Mouse (Mus musculus) liver, embryonic 15.5 days (tissue): ENCODE results near the gene Glod4. TPM values are rescaled to one million over a fixed set of nuclear protein-coding genes. Genes with fewer than 3 reads are reported as not detected.

Experiments
- ATAC-seq: fragments of 200-750 bp; cut with Nextera tagmentation; 2 replicates; pipeline ENCODE4 v1.8.0; 2017; ENCODE audit warnings: moderate number of reproducible peaks, mild to moderate bottlenecking, moderate library complexity; ENCODE audit not compliant: insufficient read depth
- H3K27ac ChIP-seq: fragments of 300-500 bp; sonication (generic); replicated peaks from 2 replicates; pipeline ENCODE4 v1.5.1; 2015; ENCODE audit warnings: mild to moderate bottlenecking, inconsistent platforms
- H3K27me3 ChIP-seq: fragments of 300-500 bp; sonication (generic); 2 replicates; pipeline ENCODE4 v1.6.1; 2015; ENCODE audit warnings: mild to moderate bottlenecking, inconsistent platforms
- H3K36me3 ChIP-seq: fragments of 300-500 bp; sonication (generic); replicated peaks from 2 replicates; pipeline ENCODE4 v1.6.1; 2015; ENCODE audit warnings: moderate library complexity, mild to moderate bottlenecking, inconsistent platforms
- H3K4me1 ChIP-seq: fragments of 300-500 bp; sonication (generic); replicated peaks from 2 replicates; pipeline ENCODE4 v1.6.1; 2015; ENCODE audit warnings: inconsistent platforms
- H3K4me2 ChIP-seq: fragments of 300-500 bp; sonication (generic); 2 replicates; pipeline ENCODE4 v1.6.1; 2015; ENCODE audit warnings: moderate library complexity, mild to moderate bottlenecking, inconsistent platforms
- H3K4me3 ChIP-seq: fragments of 300-500 bp; sonication (generic); replicated peaks from 2 replicates; pipeline ENCODE4 v1.5.1; 2015; ENCODE audit warnings: mild to moderate bottlenecking, inconsistent platforms
- H3K9ac ChIP-seq: fragments of 300-500 bp; sonication (generic); 2 replicates; pipeline ENCODE4 v1.6.1; 2015; ENCODE audit warnings: moderate library complexity, mild to moderate bottlenecking, inconsistent platforms
- H3K9me3 ChIP-seq: fragments of 300-500 bp; sonication (generic); replicated peaks from 2 replicates; pipeline ENCODE4 v1.6.1; 2016; ENCODE audit warnings: inconsistent platforms
- WGBS: fragments of 180-500 bp; shearing (Covaris S2); methylation state at CpG from one replicate; pipeline ENCODE4 v1.1.7; 2015; ENCODE audit warnings: mixed read lengths; ENCODE audit not compliant: insufficient replicate concordance; 5-methylcytosine and 5-hydroxymethylcytosine counted together
- polyA plus RNA-seq: library from polyadenylated mRNA; unstranded; fragments of >200 nt; fragmentation: Nextera tagmentation; extraction: Ambion mirVana; gene quantifications from 2 replicates; pipeline ENCODE4 v1.2.1, GENCODE M21; 2015

Glod4 gene
- polyA plus RNA-seq, 1 experiment from 2014 or later = 50.7 TPM

DNA sequence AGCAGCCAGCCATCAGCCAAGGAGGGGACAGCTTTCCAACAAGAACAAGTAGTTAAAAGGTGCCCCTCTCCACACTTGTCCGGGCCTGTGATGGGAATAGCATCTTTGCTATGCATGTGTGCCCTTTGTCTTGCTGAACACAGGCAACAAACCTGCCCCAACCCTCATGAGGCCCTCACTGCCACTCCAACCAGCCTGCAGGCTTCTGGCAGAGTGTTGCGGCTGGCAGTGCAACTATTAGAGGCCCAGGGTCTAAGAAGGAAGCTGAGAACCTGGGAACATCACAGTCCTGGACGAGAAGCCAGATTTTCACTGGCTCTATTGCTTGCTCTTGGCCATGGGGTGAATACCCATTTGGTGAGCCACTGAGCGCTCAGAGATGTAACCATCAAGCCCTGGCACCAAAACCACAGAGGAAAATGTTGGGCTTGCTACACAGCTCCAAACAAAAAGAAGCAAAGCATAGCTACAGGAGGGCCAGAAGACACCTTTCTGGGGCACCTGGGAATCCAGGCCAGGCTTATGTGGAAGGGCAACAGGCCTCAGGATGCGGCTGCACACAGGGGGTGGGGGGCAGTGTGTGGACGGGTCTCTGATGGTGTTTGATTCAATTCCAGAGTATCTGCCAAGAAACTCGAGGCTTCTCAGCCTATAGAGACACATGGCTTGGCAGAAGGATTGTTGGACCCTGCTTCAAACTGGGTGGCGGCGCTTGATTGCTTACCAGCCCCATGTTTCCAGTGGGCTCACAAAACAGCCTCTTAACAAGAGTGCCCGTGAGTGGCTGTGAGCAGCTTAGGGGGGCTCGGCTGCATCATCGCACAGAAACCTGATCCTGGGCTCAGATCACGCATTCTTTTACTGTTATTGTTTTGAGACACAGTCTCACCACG, 35.7 kb upstream of the Glod4 start:
- Histone ChIP-seq H3K4me1 (no peaks in the 10 kb centered on the region), H3K4me3 (no peak overlapping the region), H3K27me3 (no peaks in the 10 kb centered on the region), H3K36me3 (no peaks in the 10 kb centered on the region), H3K9me3 (no peaks in the 10 kb centered on the region), H3K27ac (no peak overlapping the region), H3K4me2 (no peak overlapping the region), H3K9ac (no peak overlapping the region)
- 60% methylated on average over 14 of the region's 14 CpGs for WGBS
- ATAC-seq = no peak

GRCm38 (mm10) chr11:76272440-76272839, 28.9 kb upstream of the Glod4 start:
- Histone ChIP-seq H3K9ac (no peak overlapping the region), H3K4me1 (no peaks in the 10 kb centered on the region), H3K27ac (no peak overlapping the region), H3K9me3 (no peaks in the 10 kb centered on the region), H3K36me3 (no peaks in the 10 kb centered on the region), H3K27me3 (no peaks in the 10 kb centered on the region), H3K4me3 (no peak overlapping the region), H3K4me2 (no peak overlapping the region)
- no peak for ATAC-seq
- WGBS = 70% methylated on average over 4 of the region's 4 CpGs

DNA sequence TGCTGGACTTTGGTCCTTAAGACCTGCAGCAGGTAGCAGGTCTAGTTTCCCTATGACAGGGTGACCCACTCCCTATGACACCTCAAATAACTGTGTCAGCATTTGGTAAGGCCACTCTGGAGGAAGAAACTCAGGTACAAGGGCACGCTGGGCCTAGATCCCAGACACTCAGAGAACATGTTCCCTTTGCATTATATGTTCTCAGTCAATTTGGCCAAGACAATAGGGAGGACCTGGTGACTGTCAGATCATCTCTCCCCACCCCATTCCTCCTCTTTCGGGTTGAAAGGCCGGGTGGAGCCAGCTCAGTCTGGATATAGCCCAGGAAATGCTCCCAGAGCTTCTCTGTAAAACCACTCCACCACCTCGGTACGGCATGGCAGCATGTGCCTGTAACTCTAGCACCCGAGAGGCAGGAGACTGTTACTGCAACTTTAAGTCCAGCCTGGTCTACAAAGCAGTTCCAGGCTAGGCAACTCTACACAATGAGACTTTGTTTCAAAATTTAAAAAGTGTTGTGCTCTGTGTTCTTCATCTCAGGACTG, 25.1 kb upstream of the Glod4 start:
- ATAC-seq = no peak
- H3K27ac ChIP-seq = peak overlapping the region; percentile 29; the same call in 1 of the 2 replicates
- H3K9ac ChIP-seq = no peak overlapping the region
- H3K36me3 ChIP-seq = no peaks in the 10 kb centered on the region
- no peak overlapping the region for H3K4me3 ChIP-seq
- H3K27me3 ChIP-seq = no peaks in the 10 kb centered on the region
- WGBS = 65% methylated on average over 6 of the region's 6 CpGs
- no peak overlapping the region for H3K4me2 ChIP-seq
- H3K9me3 ChIP-seq = no peaks in the 10 kb centered on the region
- H3K4me1 ChIP-seq = no peaks in the 10 kb centered on the region

- H3K4me3 ChIP-seq = no peak overlapping the region
- no peaks in the 10 kb centered on the region for H3K9me3 ChIP-seq
- no peak overlapping the region for H3K4me2 ChIP-seq
- ATAC-seq = no peak
- WGBS = 48% methylated on average over 5 of the region's 5 CpGs
- H3K27me3 ChIP-seq = no peaks in the 10 kb centered on the region
- H3K9ac ChIP-seq = no peak overlapping the region
- H3K4me1 ChIP-seq = no peaks in the 10 kb centered on the region
- H3K36me3 ChIP-seq = no peaks in the 10 kb centered on the region
- peak overlapping the region; percentile 29 for H3K27ac ChIP-seq
Measured at GRCm38 (mm10) chr11:76268001-76268459, 24.5 kb upstream of the Glod4 start.

DNA sequence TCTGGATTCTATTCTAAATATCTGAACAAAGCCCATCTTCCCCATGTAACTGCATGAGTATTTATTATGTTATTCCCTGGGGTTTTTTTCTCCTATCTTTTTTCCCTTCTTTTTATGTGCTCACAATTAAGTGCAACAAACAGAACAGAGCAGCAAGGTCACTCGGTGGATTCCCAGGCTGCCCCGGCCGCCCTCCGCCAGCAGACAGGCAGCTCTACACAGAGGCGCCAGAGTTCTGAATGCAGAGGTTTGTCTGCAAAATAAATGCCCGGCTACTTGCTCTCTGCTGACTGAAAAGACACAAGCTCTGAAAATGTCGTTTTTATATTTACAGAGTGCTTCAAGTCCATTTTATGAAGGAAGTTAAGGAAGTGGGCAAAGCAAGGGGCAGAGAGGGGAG, 24.0 kb upstream of the Glod4 start:
- Histone ChIP-seq H3K9ac (no peak overlapping the region), H3K4me2 (no peak overlapping the region)

GRCm38 (mm10) chr11:76262611-76263351, 19.3 kb upstream of the Glod4 start:
- Histone ChIP-seq H3K27ac (no peak overlapping the region), H3K27me3 (no peaks in the 10 kb centered on the region), H3K4me3 (no peak overlapping the region), H3K9me3 (no peaks in the 10 kb centered on the region), H3K4me2 (no peak overlapping the region), H3K36me3 (no peaks in the 10 kb centered on the region), H3K4me1 (no peaks in the 10 kb centered on the region), H3K9ac (no peak overlapping the region)
- WGBS = 58% methylated on average over 19 of the region's 19 CpGs
- ATAC-seq = no peak

More for the DNA sequence above, 24.0 kb upstream of the Glod4 start:
- peak overlapping the region; percentile 19; the same call in 1 of the 2 replicates for H3K27ac ChIP-seq
- no peaks in the 10 kb centered on the region for H3K9me3 ChIP-seq
- no peak for ATAC-seq
- 60% methylated on average over 7 of the region's 7 CpGs for WGBS
- H3K4me1 ChIP-seq = no peaks in the 10 kb centered on the region
- no peaks in the 10 kb centered on the region for H3K27me3 ChIP-seq
- no peak overlapping the region for H3K4me3 ChIP-seq
- no peaks in the 10 kb centered on the region for H3K36me3 ChIP-seq

DNA sequence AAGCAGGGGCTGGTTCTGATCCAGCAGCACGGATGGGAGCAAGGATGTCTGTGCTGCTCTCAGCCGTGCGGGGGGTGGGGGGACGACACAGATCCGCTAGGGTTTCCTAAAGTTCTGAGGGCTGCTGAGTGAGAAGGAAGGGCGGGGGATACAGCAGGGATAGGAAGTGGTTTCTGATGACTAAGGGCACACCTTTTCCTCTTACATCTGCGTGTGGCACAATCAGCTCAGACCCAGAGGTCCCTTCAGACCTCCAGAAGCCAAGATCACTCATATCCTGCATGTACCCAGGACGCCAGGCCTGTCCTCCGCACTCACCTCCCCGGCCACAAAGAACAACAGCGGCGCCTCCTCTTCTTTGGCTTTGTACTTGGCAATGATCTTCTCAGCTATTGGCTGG, 17.7 kb upstream of the Glod4 start:
- Histone ChIP-seq H3K36me3 (no peaks in the 10 kb centered on the region), H3K4me3 (no peak overlapping the region), H3K9me3 (no peaks in the 10 kb centered on the region), H3K27ac (no peak overlapping the region; the same call in 1 of the 2 replicates), H3K4me1 (no peaks in the 10 kb centered on the region), H3K27me3 (no peaks in the 10 kb centered on the region), H3K9ac (no peak overlapping the region), H3K4me2 (no peak overlapping the region)
- WGBS = 14% methylated on average over 12 of the region's 12 CpGs
- no peak; the same call in 1 of the 2 replicates for ATAC-seq

- WGBS = 70% methylated on average over 10 of the region's 10 CpGs
- Histone ChIP-seq H3K4me2 (no peak overlapping the region), H3K27me3 (no peaks in the 10 kb centered on the region), H3K36me3 (no peaks in the 10 kb centered on the region), H3K9ac (no peak overlapping the region), H3K27ac (no peak overlapping the region), H3K4me3 (no peak overlapping the region), H3K4me1 (no peaks in the 10 kb centered on the region), H3K9me3 (no peaks in the 10 kb centered on the region)
- ATAC-seq = no peak
Measured at GRCm38 (mm10) chr11:76260208-76261050, 16.9 kb upstream of the Glod4 start.

- Histone ChIP-seq H3K4me2 (no peak overlapping the region), H3K27ac (no peak overlapping the region), H3K9me3 (no peaks in the 10 kb centered on the region), H3K36me3 (no peaks in the 10 kb centered on the region), H3K27me3 (no peaks in the 10 kb centered on the region), H3K9ac (no peak overlapping the region), H3K4me3 (no peak overlapping the region), H3K4me1 (no peaks in the 10 kb centered on the region)
- ATAC-seq = no peak
- WGBS = 70% methylated on average over 6 of the region's 6 CpGs
Measured at GRCm38 (mm10) chr11:76258511-76258910, 15.0 kb upstream of the Glod4 start.

- WGBS = 59% methylated on average over 4 of the region's 4 CpGs
- ATAC-seq = no peak
Measured at GRCm38 (mm10) chr11:76257386-76257785, 13.9 kb upstream of the Glod4 start.

More at GRCm38 (mm10) chr11:76257386-76257785, 13.9 kb upstream of the Glod4 start:
- Histone ChIP-seq H3K9ac (no peak overlapping the region), H3K36me3 (no peaks in the 10 kb centered on the region), H3K4me1 (no peaks in the 10 kb centered on the region), H3K27ac (no peak overlapping the region), H3K4me2 (no peak overlapping the region), H3K9me3 (no peaks in the 10 kb centered on the region), H3K27me3 (no peaks in the 10 kb centered on the region), H3K4me3 (no peak overlapping the region)
